Mouse (Mus musculus) kidney, embryonic 16.5 days (tissue): ENCODE results near the gene Stk32c. TPM values are rescaled to one million over a fixed set of nuclear protein-coding genes. Genes with fewer than 3 reads are reported as not detected.

ENCODE experiments used
- ATAC-seq: fragments of 200-750 bp; cut with Nextera tagmentation; 2 replicates; pipeline ENCODE4 v1.8.0; 2017; ENCODE audit warnings: moderate TSS enrichment; ENCODE audit not compliant: low FRiP score, low TSS enrichment
- H3K27ac ChIP-seq: fragments of 300-500 bp; sonication (generic); 2 replicates; pipeline ENCODE4 v1.5.1; 2014; ENCODE audit warnings: low read length
- H3K27me3 ChIP-seq: fragments of 300-500 bp; sonication (generic); 2 replicates; pipeline ENCODE4 v1.6.1; 2014; ENCODE audit warnings: low read length, control low read depth, mixed read lengths; ENCODE audit not compliant: insufficient read depth
- H3K36me3 ChIP-seq: fragments of 300-500 bp; sonication (generic); 2 replicates; pipeline ENCODE4 v1.6.1; 2014; ENCODE audit warnings: low read length, control low read depth, mixed read lengths; ENCODE audit not compliant: insufficient read depth
- H3K4me1 ChIP-seq: fragments of 300-500 bp; sonication (generic); 2 replicates; pipeline ENCODE4 v1.6.1; 2014; ENCODE audit warnings: low read length, control low read depth, mixed read lengths; ENCODE audit not compliant: insufficient read depth
- H3K4me2 ChIP-seq: fragments of 300-500 bp; sonication (generic); replicated peaks from 2 replicates; pipeline ENCODE4 v1.6.1; 2014; ENCODE audit warnings: low read depth, low read length
- H3K4me3 ChIP-seq: fragments of 300-500 bp; sonication (generic); 2 replicates; pipeline ENCODE4 v1.5.1; 2014; ENCODE audit warnings: mild to moderate bottlenecking, low read length
- H3K9ac ChIP-seq: fragments of 300-500 bp; sonication (generic); replicated peaks from 2 replicates; pipeline ENCODE4 v1.6.1; 2014; ENCODE audit warnings: low read length
- H3K9me3 ChIP-seq: fragments of 300-500 bp; sonication (generic); 2 replicates; pipeline ENCODE4 v1.6.1; 2016; ENCODE audit warnings: low read length, control low read depth
- WGBS: fragments of 180-500 bp; shearing (Covaris S2); extraction: QIAGEN DNeasy Blood & Tissue Kit; methylation state at CpG from one replicate; pipeline ENCODE4 v1.1.7; 2014; 5-methylcytosine and 5-hydroxymethylcytosine counted together
- polyA plus RNA-seq: library from polyadenylated mRNA; unstranded; fragments of >200 nt; fragmentation: Nextera tagmentation; extraction: Ambion mirVana; gene quantifications from 2 replicates; pipeline ENCODE4 v1.2.1, GENCODE M21; 2015

Stk32c gene
- polyA plus RNA-seq, 1 experiment from 2014 or later: 0.39 TPM

GRCm38 (mm10) chr7:139187277-139187676, 25.8 kb downstream of the Stk32c start:
- Histone ChIP-seq H3K4me2 (peak overlapping the region; percentile 99), H3K36me3 (no peaks in the 10 kb centered on the region), H3K4me3 (peak overlapping the region; percentile 67), H3K27ac (no peak overlapping the region), H3K9ac (no peak overlapping the region), H3K4me1 (peaks cover 8% of the 10 kb centered on the region), H3K9me3 (no peaks in the 10 kb centered on the region), H3K27me3 (peaks cover 30% of the 10 kb centered on the region)
- 33% methylated on average over 7 of the region's 7 CpGs for WGBS
- no peak for ATAC-seq

- no peak overlapping the region for H3K27ac ChIP-seq
- H3K4me3 ChIP-seq: no peak overlapping the region
- H3K36me3 ChIP-seq: no peaks in the 10 kb centered on the region
- ATAC-seq: no peak
- 47% methylated on average over 8 of the region's 8 CpGs for WGBS
- no peak overlapping the region for H3K4me2 ChIP-seq
- no peaks in the 10 kb centered on the region for H3K9me3 ChIP-seq
- H3K4me1 ChIP-seq: peaks cover 8% of the 10 kb centered on the region
- H3K27me3 ChIP-seq: peaks cover 30% of the 10 kb centered on the region
- no peak overlapping the region for H3K9ac ChIP-seq
Observed at GRCm38 (mm10) chr7:139186436-139186835, 26.7 kb downstream of the Stk32c start.

GRCm38 (mm10) chr7:139185971-139186370, 27.1 kb downstream of the Stk32c start:
- H3K36me3 ChIP-seq: no peaks in the 10 kb centered on the region
- no peak overlapping the region for H3K4me2 ChIP-seq
- no peak overlapping the region for H3K4me3 ChIP-seq
- no peaks in the 10 kb centered on the region for H3K9me3 ChIP-seq
- H3K9ac ChIP-seq: no peak overlapping the region
- H3K27ac ChIP-seq: no peak overlapping the region
- peaks cover 8% of the 10 kb centered on the region for H3K4me1 ChIP-seq
- H3K27me3 ChIP-seq: peaks cover 30% of the 10 kb centered on the region
- ATAC-seq: no peak
- WGBS: 28% methylated on average over 5 of the region's 5 CpGs

- 85% methylated on average over 7 of the region's 7 CpGs for WGBS
- H3K4me2 ChIP-seq: no peak overlapping the region
- no peak overlapping the region for H3K27ac ChIP-seq
- H3K27me3 ChIP-seq: peaks cover 26% of the 10 kb centered on the region
- H3K36me3 ChIP-seq: no peaks in the 10 kb centered on the region
- peaks cover 8% of the 10 kb centered on the region for H3K4me1 ChIP-seq
- no peak overlapping the region for H3K4me3 ChIP-seq
- no peak for ATAC-seq
- no peak overlapping the region for H3K9ac ChIP-seq
- H3K9me3 ChIP-seq: no peaks in the 10 kb centered on the region
Observed at GRCm38 (mm10) chr7:139184846-139185245, 28.3 kb downstream of the Stk32c start.

- WGBS: 87% methylated on average over 4 of the region's 4 CpGs
- Histone ChIP-seq H3K9ac (no peak overlapping the region), H3K4me3 (no peak overlapping the region), H3K4me2 (no peak overlapping the region), H3K27ac (no peak overlapping the region), H3K27me3 (peaks cover 26% of the 10 kb centered on the region), H3K36me3 (no peaks in the 10 kb centered on the region), H3K9me3 (no peaks in the 10 kb centered on the region), H3K4me1 (peaks cover 8% of the 10 kb centered on the region)
- ATAC-seq: no peak
Observed at GRCm38 (mm10) chr7:139184396-139184795, 28.7 kb downstream of the Stk32c start.

GRCm38 (mm10) chr7:139180058-139180457, 33.0 kb downstream of the Stk32c start:
- Histone ChIP-seq H3K4me3 (no peak overlapping the region), H3K9ac (no peak overlapping the region)
- WGBS: 85% methylated on average over 3 of the region's 3 CpGs

GRCm38 (mm10) chr7:139179299-139179698, 33.8 kb downstream of the Stk32c start:
- no peaks in the 10 kb centered on the region for H3K36me3 ChIP-seq
- no peak overlapping the region for H3K9ac ChIP-seq
- no peaks in the 10 kb centered on the region for H3K4me1 ChIP-seq
- WGBS: 76% methylated on average over 5 of the region's 5 CpGs
- no peak overlapping the region for H3K4me3 ChIP-seq
- no peak overlapping the region for H3K27ac ChIP-seq
- H3K9me3 ChIP-seq: no peaks in the 10 kb centered on the region
- H3K4me2 ChIP-seq: no peak overlapping the region
- ATAC-seq: no peak
- no peaks in the 10 kb centered on the region for H3K27me3 ChIP-seq

More at GRCm38 (mm10) chr7:139180058-139180457, 33.0 kb downstream of the Stk32c start:
- Histone ChIP-seq H3K4me1 (no peaks in the 10 kb centered on the region), H3K4me2 (no peak overlapping the region), H3K27me3 (no peaks in the 10 kb centered on the region), H3K27ac (no peak overlapping the region), H3K36me3 (no peaks in the 10 kb centered on the region), H3K9me3 (no peaks in the 10 kb centered on the region)
- ATAC-seq: no peak

- Histone ChIP-seq H3K4me2 (no peak overlapping the region), H3K27ac (no peak overlapping the region), H3K9me3 (0 out of 2 replicates have a peak, but pooled peaks cover 4% of the 10 kb centered on the region), H3K27me3 (no peaks in the 10 kb centered on the region), H3K4me1 (no peaks in the 10 kb centered on the region), H3K9ac (no peak overlapping the region), H3K4me3 (no peak overlapping the region), H3K36me3 (no peaks in the 10 kb centered on the region)
- no peak for ATAC-seq
- WGBS: 43% methylated on average over 4 of the region's 4 CpGs
Observed at GRCm38 (mm10) chr7:139169143-139169542, 44.0 kb downstream of the Stk32c start.

- no peaks in the 10 kb centered on the region for H3K4me1 ChIP-seq
- H3K4me2 ChIP-seq: no peak overlapping the region
- no peaks in the 10 kb centered on the region for H3K27me3 ChIP-seq
- no peaks in the 10 kb centered on the region for H3K36me3 ChIP-seq
- no peak for ATAC-seq
- 37% methylated on average over 5 of the region's 5 CpGs for WGBS
- no peak overlapping the region for H3K9ac ChIP-seq
- H3K9me3 ChIP-seq: 0 out of 2 replicates have a peak, but pooled peaks cover 4% of the 10 kb centered on the region
- H3K27ac ChIP-seq: no peak overlapping the region
- H3K4me3 ChIP-seq: no peak overlapping the region
Observed at GRCm38 (mm10) chr7:139164410-139164809, 48.7 kb downstream of the Stk32c start.

GRCm38 (mm10) chr7:139158956-139159355, 54.2 kb downstream of the Stk32c start:
- Histone ChIP-seq H3K4me1 (peaks cover 15% of the 10 kb centered on the region), H3K27ac (no peak overlapping the region), H3K9ac (no peak overlapping the region), H3K27me3 (no peaks in the 10 kb centered on the region), H3K4me2 (no peak overlapping the region), H3K4me3 (no peak overlapping the region), H3K36me3 (no peaks in the 10 kb centered on the region), H3K9me3 (no peaks in the 10 kb centered on the region)
- 79% methylated on average over 5 of the region's 5 CpGs for WGBS
- no peak for ATAC-seq
